In genomic region chrX:166688779-166689178, GRCm38 (mm10) we compare ENCODE assay signal across 11 mouse cellular contexts.
DNase-seq lines count a peak whose midpoint lies in the region; ATAC-seq lines count a peak whose summit lies in the region.
"Had no signal": no experiment of that assay in that cellular context is flagged by ENCODE, and none has a peak within 500 bp of the region (broad histone marks: within the 10 kb centered on the region; RNA-seq: fewer than 3 reads in every experiment).

No protein-coding gene starts in this region.

- no peaks in the 10 kb centered on the region for H3K36me3 ChIP-seq in forebrain, embryonic 15.5 days
- no peaks in the 10 kb centered on the region for H3K36me3 ChIP-seq in forebrain, embryonic 11.5 days (ENCODE audit: control insufficient read depth, insufficient read depth, low read length)
- no peaks in the 10 kb centered on the region for H3K36me3 ChIP-seq in hindbrain, embryonic 13.5 days
- H3K36me3 ChIP-seq in splenic B cell, adult 2 months (ENCODE audit: control insufficient read depth, insufficient read depth, low read length, poor library complexity, severe bottlenecking), result no peaks in the 10 kb centered on the region

- intact Hi-C loops in left cerebral cortex, postnatal 36 days (cut with DNase I), result no loop called here

- DNase-seq in forebrain, embryonic 11.5 days (ENCODE audit: low spot score), result no peak
- DNase-seq in CD4-positive, CD25-positive, alpha-beta regulatory T cell, adult 2 months (ENCODE audit: low read depth, low spot score), result peak; percentile 31
- DNase-seq in splenic B cell, adult 2 months (ENCODE audit: low read depth, low spot score), result peak; percentile 1
- no peak for DNase-seq in heart, postnatal 4 days
- no peak for DNase-seq in left cerebral cortex, postnatal 36 days (ENCODE audit: low spot score in 2 of 2)
- no peak for DNase-seq in urinary bladder, postnatal 14 days (ENCODE audit: low spot score)
- DNase-seq: cerebellum, postnatal 25 days; spleen, adult 18-20 months had no signal

- no peaks in the 10 kb centered on the region for H3K4me1 ChIP-seq in forebrain, embryonic 15.5 days
- H3K4me1 ChIP-seq in forebrain, embryonic 11.5 days (replicated peaks; ENCODE audit: control insufficient read depth, insufficient read depth, low read length), result no peaks in the 10 kb centered on the region
- no peaks in the 10 kb centered on the region for H3K4me1 ChIP-seq in hindbrain, embryonic 13.5 days (replicated peaks)

- H3K4me3 ChIP-seq in forebrain, embryonic 15.5 days, result no peak overlapping the region
- no peak overlapping the region for H3K4me3 ChIP-seq in forebrain, embryonic 11.5 days (ENCODE audit: low read depth, low read length)
- no peak overlapping the region for H3K4me3 ChIP-seq in hindbrain, embryonic 13.5 days

- ATAC-seq in forebrain, embryonic 15.5 days (replicated peaks), result peak; percentile 92
- no peak for ATAC-seq in forebrain, embryonic 11.5 days (replicated peaks; ENCODE audit: low FRiP score)
- peak; percentile 71; the same call in 1 of the 2 replicates for ATAC-seq in hindbrain, embryonic 13.5 days (ENCODE audit: low FRiP score)

- H3K27me3 ChIP-seq in forebrain, embryonic 15.5 days, result no peaks in the 10 kb centered on the region
- no peaks in the 10 kb centered on the region; the same call in 1 of the 2 replicates for H3K27me3 ChIP-seq in forebrain, embryonic 11.5 days (ENCODE audit: control insufficient read depth, insufficient read depth, low read length)
- H3K27me3 ChIP-seq in hindbrain, embryonic 13.5 days, result peaks cover 6% of the 10 kb centered on the region; the same call in 1 of the 2 replicates
- no peaks in the 10 kb centered on the region for H3K27me3 ChIP-seq in splenic B cell, adult 2 months (ENCODE audit: control insufficient read depth, insufficient read depth, low read length, poor library complexity, severe bottlenecking)

- H3K9me3 ChIP-seq in forebrain, embryonic 15.5 days, result no peaks in the 10 kb centered on the region
- no peaks in the 10 kb centered on the region for H3K9me3 ChIP-seq in forebrain, embryonic 11.5 days (ENCODE audit: control insufficient read depth, low read length)
- H3K9me3 ChIP-seq in hindbrain, embryonic 13.5 days, result no peaks in the 10 kb centered on the region

- H3K9ac ChIP-seq in forebrain, embryonic 15.5 days (replicated peaks), result no peak overlapping the region
- H3K9ac ChIP-seq in forebrain, embryonic 11.5 days (ENCODE audit: low read length), result no peak overlapping the region
- no peak overlapping the region for H3K9ac ChIP-seq in hindbrain, embryonic 13.5 days
- H3K9ac ChIP-seq: liver, embryonic 14.5 days had no signal

- peak overlapping the region; percentile 46; the same call in 1 of the 2 replicates for H3K27ac ChIP-seq in forebrain, embryonic 15.5 days (replicated peaks)
- H3K27ac ChIP-seq in forebrain, embryonic 11.5 days (ENCODE audit: low read depth, low read length), result no peak overlapping the region
- H3K27ac ChIP-seq in hindbrain, embryonic 13.5 days, result no peak overlapping the region
- H3K27ac ChIP-seq: liver, embryonic 14.5 days had no signal

- 51% methylated on average over 3 of the region's 3 CpGs for WGBS in forebrain, embryonic 15.5 days
- 77% methylated on average over 3 of the region's 3 CpGs for WGBS in forebrain, embryonic 11.5 days
- WGBS in hindbrain, embryonic 13.5 days, result 59% methylated on average over 3 of the region's 3 CpGs

- H3K4me2 ChIP-seq in forebrain, embryonic 15.5 days (replicated peaks), result no peak overlapping the region
- no peak overlapping the region for H3K4me2 ChIP-seq in forebrain, embryonic 11.5 days (ENCODE audit: low read depth, low read length, severe bottlenecking)
- no peak overlapping the region for H3K4me2 ChIP-seq in hindbrain, embryonic 13.5 days

Comparison
In these comparisons a context has a peak if more than half of its experiments do, and no peak if none do; other contexts are left out.
1. DNase-seq: peak in CD4-positive, CD25-positive, alpha-beta regulatory T cell, adult 2 months (single experiment) and splenic B cell, adult 2 months (single experiment); none in forebrain, embryonic 11.5 days (single experiment), heart, postnatal 4 days (single experiment), left cerebral cortex, postnatal 36 days (0 of 2) and urinary bladder, postnatal 14 days (single experiment).